In the genomic region with DNA sequence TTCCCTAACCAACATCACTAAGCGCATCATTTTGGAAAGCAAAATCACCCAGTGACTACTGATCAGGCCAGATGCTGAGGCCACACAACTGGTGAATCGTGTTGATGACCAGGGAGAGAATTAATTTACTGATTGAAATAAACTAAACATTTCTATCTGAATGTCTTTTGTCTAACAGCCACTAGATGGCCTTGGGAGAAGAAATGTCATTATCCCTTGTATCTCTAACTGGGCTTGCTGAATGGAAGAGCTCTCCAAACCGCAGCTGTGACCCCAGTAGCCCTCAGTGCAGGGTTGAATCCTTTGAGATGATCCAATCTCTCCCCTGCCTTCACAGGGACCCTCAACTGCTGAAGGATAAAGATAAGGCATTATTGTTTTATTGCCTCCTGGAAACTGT, we compare ENCODE assay signal across 14 mouse cellular contexts. TPM values are rescaled to one million over a fixed set of nuclear protein-coding genes. Genes with fewer than 3 reads are reported as not detected.
A peak's percentile ranks its signal among the peaks of the same experiment; 100 is the strongest.
DNase-seq lines count a peak whose midpoint lies in the region; ATAC-seq and TF ChIP-seq lines count a peak whose summit lies in the region.
"Had no signal": no experiment of that assay in that cellular context is flagged by ENCODE, and none has a peak within 500 bp of the region (broad histone marks: within the 10 kb centered on the region; RNA-seq: fewer than 3 reads in every experiment).

No protein-coding gene starts in this region.

- no peak for TF ChIP-seq EP300 in liver, postnatal 0 days (IDR thresholded peaks at IDR 0.05; ENCODE audit: low read depth)

- no peak overlapping the region for H3K9ac ChIP-seq in liver, postnatal 0 days (replicated peaks)
- H3K9ac ChIP-seq: embryonic facial prominence, embryonic 15.5 days; forebrain, embryonic 12.5 days; limb, embryonic 15.5 days had no signal

- H3K27me3 ChIP-seq in liver, postnatal 0 days (ENCODE audit: insufficient read depth, low read length), result no peaks in the 10 kb centered on the region
- peaks cover 34% of the 10 kb centered on the region for H3K27me3 ChIP-seq in E14TG2a.4 (ENCODE audit: insufficient read depth, low read length)
- H3K27me3 ChIP-seq: embryonic facial prominence, embryonic 15.5 days; limb, embryonic 15.5 days had no signal

- TF ChIP-seq POLR2A in cortical plate, adult 2 months (IDR thresholded peaks at IDR 0.05; ENCODE audit: extremely low read depth, insufficient read depth, low read length), result no peak

- H3K4me1 ChIP-seq in liver, postnatal 0 days (ENCODE audit: insufficient read depth), result no peaks in the 10 kb centered on the region
- H3K4me1 ChIP-seq in E14TG2a.4 (replicated peaks; ENCODE audit: low read depth, low read length), result no peaks in the 10 kb centered on the region
- H3K4me1 ChIP-seq in cortical plate, adult 2 months (ENCODE audit: control insufficient read depth, insufficient read depth, low read length), result no peaks in the 10 kb centered on the region
- H3K4me1 ChIP-seq: embryonic facial prominence, embryonic 15.5 days; forebrain, embryonic 12.5 days; heart, embryonic 10.5 days; limb, embryonic 15.5 days had no signal

- intact Hi-C loops in gastrocnemius, adult 2 months (cut with DNase I), result no loop called here

- no peaks in the 10 kb centered on the region for H3K36me3 ChIP-seq in liver, postnatal 0 days (replicated peaks; ENCODE audit: insufficient read depth, low read length)
- no peaks in the 10 kb centered on the region for H3K36me3 ChIP-seq in E14TG2a.4 (ENCODE audit: insufficient read depth, low read length)
- H3K36me3 ChIP-seq: embryonic facial prominence, embryonic 15.5 days; forebrain, embryonic 12.5 days; heart, embryonic 10.5 days; limb, embryonic 15.5 days; midbrain, embryonic 10.5 days had no signal

- TF ChIP-seq CTCF in gastrocnemius, adult 2 months (IDR thresholded peaks at IDR 0.05), result peak; percentile 40
- peak; percentile 36 for TF ChIP-seq CTCF in liver, postnatal 0 days (IDR thresholded peaks at IDR 0.05; ENCODE audit: low read depth)
- TF ChIP-seq CTCF in E14TG2a.4 (conservative IDR thresholded peaks at IDR 0.05; ENCODE audit: low read length), result 0 out of 2 replicates have a peak, but pooled peaks have one; percentile 12
- 0 out of 2 replicates have a peak, but pooled peaks have one; percentile 5 for TF ChIP-seq CTCF in cortical plate, adult 2 months (IDR thresholded peaks at IDR 0.05; ENCODE audit: extremely low read depth, insufficient read depth, low read length)

- no peak overlapping the region for H3K4me2 ChIP-seq in liver, postnatal 0 days (ENCODE audit: low read depth, low read length)
- H3K4me2 ChIP-seq: embryonic facial prominence, embryonic 15.5 days; forebrain, embryonic 12.5 days; limb, embryonic 15.5 days had no signal

- no peak for DNase-seq in gastrocnemius, adult 2 months
- no peak for DNase-seq in gastrocnemius, adult 8-10 months (ENCODE audit: low spot score in 2 of 2)
- no peak for DNase-seq in liver, postnatal 0 days
- no peak for DNase-seq in liver
- DNase-seq in urinary bladder, adult 18-20 months (ENCODE audit: low spot score in 2 of 2), result no peak
- DNase-seq: right cerebral cortex, postnatal 25 days had no signal

- H3K27ac ChIP-seq in gastrocnemius, adult 2 months, result no peak overlapping the region
- no peak overlapping the region for H3K27ac ChIP-seq in liver, postnatal 0 days (ENCODE audit: low read depth)
- H3K27ac ChIP-seq in cortical plate, adult 2 months (ENCODE audit: insufficient read depth, low read length), result no peak overlapping the region
- H3K27ac ChIP-seq: embryonic facial prominence, embryonic 15.5 days; forebrain, embryonic 12.5 days; heart, embryonic 10.5 days; limb, embryonic 15.5 days; midbrain, embryonic 10.5 days had no signal

- H3K4me3 ChIP-seq in gastrocnemius, adult 2 months, result no peak overlapping the region
- H3K4me3 ChIP-seq in liver, postnatal 0 days (ENCODE audit: low read depth, low read length), result no peak overlapping the region
- H3K4me3 ChIP-seq in E14TG2a.4 (replicated peaks; ENCODE audit: low read length), result no peak overlapping the region
- no peak overlapping the region for H3K4me3 ChIP-seq in cortical plate, adult 2 months (ENCODE audit: insufficient read depth, low read length)
- H3K4me3 ChIP-seq: embryonic facial prominence, embryonic 15.5 days; forebrain, embryonic 12.5 days; heart, embryonic 10.5 days; limb, embryonic 15.5 days; midbrain, embryonic 10.5 days had no signal

- H3K9me3 ChIP-seq in liver, postnatal 0 days (ENCODE audit: low read length), result no peaks in the 10 kb centered on the region
- no peaks in the 10 kb centered on the region for H3K9me3 ChIP-seq in E14TG2a.4 (ENCODE audit: low read length)
- H3K9me3 ChIP-seq: embryonic facial prominence, embryonic 15.5 days; forebrain, embryonic 12.5 days; heart, embryonic 10.5 days; limb, embryonic 15.5 days; midbrain, embryonic 10.5 days had no signal

- ATAC-seq in liver, postnatal 0 days, result no peak
- no peak for ATAC-seq in megakaryocyte, adult 5-6 weeks (ENCODE audit: poor library complexity, severe bottlenecking)

- WGBS in liver, postnatal 0 days (ENCODE audit: insufficient replicate concordance), result 52% methylated on average over 3 of the region's 3 CpGs

RNA-seq across cellular contexts. Expression of gene Vash1, which starts 12.8 kb away (rescaled TPM):
- 1 to 10 TPM; 4.0 to 6.9 TPM for total RNA-seq in gastrocnemius, adult 2 months (2021)
- total RNA-seq in gastrocnemius, adult 8-10 months (2022), result 1 to 10 TPM; 2.0 to 3.6 (median 3.1) TPM
- polyA plus RNA-seq in liver, postnatal 0 days (2015; fragmentation: Nextera tagmentation; extraction: Ambion mirVana), result 1.3 and 1.4 TPM in 2 replicates
- 14.7 and 15.8 TPM in 2 replicates for polyA plus RNA-seq in cortical plate, adult 2 months (2012; rRNA removed)
- total RNA-seq in megakaryocyte, adult 5-6 weeks (2015), result not detected in 2 replicates
- 0.16 TPM in 1 of 2 replicates, not detected in the other for total RNA-seq in megakaryocyte, adult 5-6 weeks (2017)
